Mouse (Mus musculus): ENCODE data around the gene Psmd1.

Gene Psmd1

DNA sequence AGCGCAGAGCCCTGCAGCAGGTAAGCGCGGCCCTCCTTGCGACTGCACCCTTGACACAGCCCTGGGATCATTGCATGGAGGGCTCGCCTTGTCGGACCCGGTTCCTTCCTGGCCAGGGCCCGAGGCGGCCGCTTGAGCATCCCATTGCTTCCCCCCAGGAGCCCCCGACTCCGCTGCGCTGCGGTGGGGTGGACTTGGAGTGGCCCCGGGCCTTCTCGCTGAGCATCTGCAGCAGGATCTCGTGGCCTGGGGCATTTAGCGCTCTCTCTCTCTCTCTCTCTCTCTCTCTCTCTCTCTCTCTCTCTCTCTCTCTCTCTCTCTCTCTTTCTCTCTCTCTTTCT, 90.6 kb downstream of the Psmd1 start:
- intact Hi-C loops (cut with DNase I), result no loop called here

DNA sequence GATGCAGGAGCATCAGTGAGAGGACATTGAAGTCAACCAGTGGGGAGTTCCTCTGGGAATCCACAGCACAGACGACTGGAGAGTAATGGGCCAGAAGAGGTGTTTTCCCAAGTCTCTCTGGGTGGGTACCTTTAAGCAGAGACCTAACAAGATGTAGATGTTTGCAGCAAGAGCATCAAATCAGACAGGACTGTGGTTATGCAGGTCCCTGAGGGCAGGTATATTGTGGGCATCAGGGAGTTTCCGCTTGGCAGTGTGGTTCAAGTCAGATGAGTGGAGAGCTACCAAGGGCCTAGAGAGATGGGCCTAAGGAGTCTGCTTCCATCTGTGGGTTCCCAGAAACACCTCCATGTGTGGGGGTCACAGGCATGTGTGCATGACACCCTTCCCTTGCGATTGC, 91.9 kb downstream of the Psmd1 start:
- intact Hi-C loops (cut with DNase I), result no loop called here

GRCm38 (mm10) chr1:86156595-86156994, 92.4 kb downstream of the Psmd1 start:
- intact Hi-C loops (cut with DNase I), result no loop called here

GRCm38 (mm10) chr1:86160059-86160458, 95.9 kb downstream of the Psmd1 start:
- intact Hi-C loops (cut with DNase I), result no loop called here

GRCm38 (mm10) chr1:86160479-86160878, 96.3 kb downstream of the Psmd1 start:
- intact Hi-C loops (cut with DNase I), result no loop called here

DNA sequence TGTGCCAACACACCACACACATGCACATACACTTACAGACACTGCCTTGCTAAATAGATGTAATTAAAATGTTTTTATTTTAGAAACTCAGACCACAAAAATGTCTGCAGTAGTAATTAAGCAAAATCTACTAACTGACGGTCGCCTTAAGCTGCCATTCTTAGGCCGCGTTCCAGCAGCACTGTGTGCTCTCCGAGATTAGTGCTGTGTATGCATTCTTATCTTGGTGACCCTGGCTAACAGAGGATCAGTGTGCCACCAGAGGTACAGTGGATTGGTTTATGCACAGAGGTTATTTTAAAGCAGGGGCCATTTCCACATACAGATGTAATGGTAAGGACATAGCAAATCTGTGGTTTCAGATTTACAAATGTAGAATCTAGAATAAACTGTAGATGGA, 96.9 kb downstream of the Psmd1 start:
- intact Hi-C loops (cut with DNase I), result no loop called here

DNA sequence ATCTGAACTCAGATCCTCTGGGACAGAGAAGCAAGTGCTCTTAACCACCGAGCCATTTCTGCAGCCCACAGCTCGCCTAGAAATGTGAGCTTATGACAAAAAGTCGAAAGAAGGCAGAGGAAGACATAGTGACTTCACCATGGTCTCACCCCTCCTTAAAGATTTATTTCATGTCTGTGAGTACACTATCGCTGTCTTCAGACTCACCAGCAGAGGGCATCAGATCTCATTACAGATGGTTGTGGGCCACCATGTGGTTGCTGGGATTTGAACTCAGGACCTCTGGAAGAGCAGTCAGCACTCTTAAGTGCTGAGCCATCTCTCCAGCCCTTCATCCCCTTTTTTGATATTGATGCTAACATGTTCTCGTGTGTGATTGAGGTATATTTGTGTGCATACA, 110.4 kb downstream of the Psmd1 start:
- intact Hi-C loops (cut with DNase I), result no loop called here

DNA sequence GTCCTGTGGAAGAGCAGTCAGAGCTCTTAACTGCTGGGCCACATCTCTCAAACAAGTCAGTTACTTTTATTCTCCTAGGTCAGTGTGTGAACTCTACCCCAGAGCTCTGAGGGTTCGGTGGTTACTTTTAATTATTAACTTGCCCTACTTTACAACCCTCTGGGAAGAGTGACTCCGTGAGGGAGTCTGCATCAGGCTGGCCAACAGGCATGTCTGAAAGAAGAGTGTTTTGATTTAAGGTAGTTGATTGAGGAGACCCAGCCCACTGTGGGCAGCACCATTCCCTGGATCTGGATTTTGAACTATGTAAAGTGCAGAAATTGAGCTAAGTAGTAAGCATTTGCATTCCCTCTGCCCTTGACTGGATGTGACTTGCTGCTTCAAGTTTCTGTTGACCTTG, 111.9 kb downstream of the Psmd1 start:
- intact Hi-C loops (cut with DNase I), result no loop called here

GRCm38 (mm10) chr1:86178462-86179253, 114.5 kb downstream of the Psmd1 start:
- intact Hi-C loops (cut with DNase I), result loop anchor here (2.0 kb wide), 1 partner anchor 164 kb away; no protein-coding TSS in a partner anchor

DNA sequence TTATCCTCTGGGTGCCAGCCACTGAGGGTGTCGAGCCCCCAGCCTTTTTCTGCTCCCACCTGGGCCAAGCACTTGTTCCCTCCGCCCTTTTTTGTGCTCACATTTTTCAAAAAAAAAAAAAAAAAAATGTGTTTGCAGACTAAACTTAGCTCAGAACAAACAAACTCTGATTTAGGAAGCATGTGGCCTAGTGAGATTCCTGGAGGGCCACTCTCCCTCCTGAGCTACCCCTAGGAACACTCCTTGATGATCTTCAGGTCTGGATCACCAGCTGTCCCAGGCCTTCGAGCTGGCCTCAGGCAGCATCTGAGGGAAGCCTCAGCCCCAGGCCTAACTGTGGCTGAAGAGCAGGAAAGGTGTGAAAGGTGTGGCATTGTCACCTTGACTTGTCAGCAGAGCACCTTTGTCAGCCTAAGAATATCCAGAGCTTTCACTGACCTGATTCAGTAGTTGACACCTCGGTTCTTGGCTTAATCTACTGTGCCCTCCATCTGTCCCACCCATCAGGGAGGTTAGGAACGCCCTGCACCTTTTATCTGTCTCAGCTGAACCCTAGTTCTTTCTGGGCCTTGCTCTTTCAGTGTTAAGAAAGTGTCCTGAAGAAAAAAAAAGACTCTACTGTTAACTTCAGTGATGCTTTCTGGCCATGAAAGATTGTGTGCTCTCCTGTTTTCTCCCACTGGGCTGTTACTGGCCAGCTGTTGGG, 118.0 kb downstream of the Psmd1 start:
- intact Hi-C loops (cut with DNase I), result no loop called here

GRCm38 (mm10) chr1:86183577-86184263, 119.5 kb downstream of the Psmd1 start:
- intact Hi-C loops (cut with DNase I), result no loop called here

DNA sequence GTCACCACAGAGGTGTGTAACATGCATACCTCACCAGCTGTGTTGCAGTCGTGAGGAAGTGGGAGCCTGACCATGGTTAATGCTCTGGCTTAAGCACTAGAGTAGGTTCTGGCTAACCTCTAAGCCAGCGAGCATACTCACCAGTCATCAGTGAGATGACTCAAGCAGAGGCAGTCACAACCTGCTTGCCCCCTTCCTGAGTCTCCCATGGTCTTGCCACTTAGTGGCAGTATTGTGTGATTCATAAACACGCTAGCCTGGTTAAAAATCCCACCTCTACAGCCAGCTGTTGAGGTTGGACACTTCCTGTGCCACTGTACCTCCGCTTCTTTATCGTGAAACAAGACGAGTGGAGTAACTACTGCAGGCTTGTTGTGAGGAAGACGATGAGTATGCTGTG, 122.6 kb downstream of the Psmd1 start:
- intact Hi-C loops (cut with DNase I), result no loop called here

DNA sequence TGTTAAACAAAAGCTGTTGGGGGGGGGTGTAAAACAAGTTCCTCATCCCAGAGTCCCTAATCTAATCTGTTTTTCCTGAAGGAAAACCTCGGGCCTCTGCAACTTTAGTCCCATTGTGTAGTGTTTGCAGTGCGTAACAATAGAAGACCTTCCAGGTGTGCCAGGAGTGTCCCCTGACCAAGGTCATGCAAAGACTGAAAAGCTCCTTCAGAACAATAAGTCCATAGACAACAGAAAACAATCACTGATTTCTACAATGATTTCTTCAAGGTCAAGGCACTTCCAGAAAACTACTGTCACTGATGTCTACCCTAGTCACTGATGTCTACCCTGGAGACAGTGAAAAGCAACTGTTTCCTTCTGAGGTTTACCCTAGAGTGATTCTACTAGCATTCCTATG, 123.7 kb downstream of the Psmd1 start:
- intact Hi-C loops (cut with DNase I), result no loop called here

- intact Hi-C loops (cut with DNase I), result no loop called here
Measured at GRCm38 (mm10) chr1:86188271-86188670, 124.1 kb downstream of the Psmd1 start.
